Mouse (Mus musculus) neutrophil, adult 5-6 weeks (primary cell): ENCODE data around the gene Spon1. TPM values are rescaled to one million over a fixed set of nuclear protein-coding genes. Genes with fewer than 3 reads are reported as not detected.

Experiments
- ATAC-seq: fragments of 151-379, 151-347 bp; 2 replicates; pipeline ENCODE4 v1.8.0; 2017; ENCODE audit warnings: mild to moderate bottlenecking, moderate TSS enrichment; ENCODE audit not compliant: insufficient number of reproducible peaks, poor library complexity, low FRiP score, severe bottlenecking; ENCODE audit errors: extremely low read depth
- total RNA-seq: library from RNA; stranded (forward); fragments of 200-1000 nt; gene quantifications from 2 replicates; pipeline ENCODE4 v1.2.3, GENCODE M21; 2017

Spon1 gene
- total RNA-seq, 1 experiment from 2014 or later, result 0.35 TPM

- no peak for ATAC-seq
Measured at GRCm38 (mm10) chr7:113891491-113891890, 125.7 kb downstream of the Spon1 start.

- no peak for ATAC-seq
Measured at GRCm38 (mm10) chr7:113893944-113894662, 128.3 kb downstream of the Spon1 start.

- ATAC-seq, result no peak
Measured at GRCm38 (mm10) chr7:113895266-113895665, 129.5 kb downstream of the Spon1 start.

GRCm38 (mm10) chr7:113898388-113898787 lies 132.6 kb downstream of the Spon1 start:
- ATAC-seq, result no peak

- no peak for ATAC-seq
Measured at GRCm38 (mm10) chr7:113901511-113901910, 135.7 kb downstream of the Spon1 start.

- ATAC-seq, result no peak
Measured at GRCm38 (mm10) chr7:113901941-113902515, 136.2 kb downstream of the Spon1 start.

GRCm38 (mm10) chr7:113903127-113903827 lies 137.5 kb downstream of the Spon1 start:
- ATAC-seq, result no peak

- no peak for ATAC-seq
Measured at GRCm38 (mm10) chr7:113903939-113904338, 138.1 kb downstream of the Spon1 start.

- no peak for ATAC-seq
Measured at GRCm38 (mm10) chr7:113904348-113904895, 138.6 kb downstream of the Spon1 start.

GRCm38 (mm10) chr7:113909161-113909825 lies 143.5 kb downstream of the Spon1 start:
- ATAC-seq, result no peak

GRCm38 (mm10) chr7:113910856-113911255 lies 145.1 kb downstream of the Spon1 start:
- no peak for ATAC-seq

GRCm38 (mm10) chr7:113915936-113916335 lies 150.1 kb downstream of the Spon1 start:
- no peak for ATAC-seq

- no peak for ATAC-seq
Measured at GRCm38 (mm10) chr7:113918916-113919315, 153.1 kb downstream of the Spon1 start.

- no peak for ATAC-seq
Measured at GRCm38 (mm10) chr7:113919505-113919904, 153.7 kb downstream of the Spon1 start.

- ATAC-seq, result no peak
Measured at GRCm38 (mm10) chr7:113920056-113920455, 154.3 kb downstream of the Spon1 start.

- ATAC-seq, result no peak
Measured at GRCm38 (mm10) chr7:113924561-113924960, 158.8 kb downstream of the Spon1 start.

GRCm38 (mm10) chr7:113950888-113951287 lies 185.1 kb downstream of the Spon1 start:
- ATAC-seq, result no peak

GRCm38 (mm10) chr7:113955431-113955830 lies 189.6 kb downstream of the Spon1 start:
- no peak for ATAC-seq

- no peak for ATAC-seq
Measured at GRCm38 (mm10) chr7:113960841-113961499, 195.2 kb downstream of the Spon1 start.
